Mouse (Mus musculus) thymus, postnatal 10 days (tissue): Measurements from ENCODE around the gene Igfbpl1.

ENCODE experiments used
- DNase-seq, 2 experiments: peaks; one replicate each; pipeline ENCODE4 v3.0.0; 2021; ENCODE audit warnings: low spot score in 2 of 2

Igfbpl1 gene

GRCm38 (mm10) chr4:45826275-45827040 lies at the start of gene Igfbpl1:
Igfbpl1 (minus strand) TSS chr4:45826923.
- no peak for DNase-seq

DNA sequence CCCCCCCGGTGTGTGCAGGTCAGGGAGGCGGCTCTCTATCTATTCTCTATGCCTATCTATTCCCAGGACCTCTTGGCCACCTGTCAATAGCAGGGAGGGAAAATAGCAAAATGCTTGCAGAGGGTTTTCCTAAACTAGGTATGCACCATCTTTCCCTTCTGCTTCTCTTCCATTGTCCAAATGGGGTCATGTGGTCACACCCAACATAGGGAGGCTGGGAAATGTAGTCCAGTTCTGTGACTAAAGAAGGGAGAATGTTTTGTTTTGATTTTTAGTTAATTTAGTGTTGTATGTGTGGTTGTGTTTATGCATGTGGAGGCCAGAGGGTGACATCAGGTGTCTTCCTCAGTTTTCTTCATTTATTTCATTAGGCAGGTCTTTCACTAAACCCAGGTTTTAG lies 45.4 kb upstream of the Igfbpl1 start:
- no peak for DNase-seq

- no peak for DNase-seq
These were observed 42.5 kb upstream of the Igfbpl1 start for GRCm38 (mm10) chr4:45869021-45869815.

GRCm38 (mm10) chr4:45867416-45867815 lies 40.7 kb upstream of the Igfbpl1 start:
- DNase-seq, result no peak

DNA sequence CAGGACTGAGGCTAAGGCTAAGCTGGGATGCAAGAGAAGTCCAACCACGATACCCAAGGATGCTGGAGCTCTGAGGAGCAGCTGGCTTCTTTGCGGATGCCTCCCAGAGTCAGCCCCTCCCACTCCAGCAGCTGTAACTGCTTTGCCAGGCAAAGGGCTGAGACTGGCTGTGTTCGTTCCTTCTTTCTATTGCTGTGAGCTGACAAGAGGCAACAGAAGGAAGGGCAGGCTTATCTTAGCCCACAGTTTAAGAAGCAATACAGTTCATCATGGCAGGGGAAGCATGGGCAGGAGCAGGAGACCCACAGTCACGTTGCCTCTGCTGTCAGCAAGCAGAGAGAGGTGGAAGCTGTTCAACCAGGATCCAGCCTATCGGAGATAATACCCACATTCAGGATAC lies 34.4 kb upstream of the Igfbpl1 start:
- DNase-seq, result no peak

- peak; percentile 17 to 58 for DNase-seq
These were observed 29.2 kb upstream of the Igfbpl1 start for GRCm38 (mm10) chr4:45855803-45856424.

GRCm38 (mm10) chr4:45853496-45854246 lies 26.9 kb upstream of the Igfbpl1 start:
- DNase-seq, result no peak

DNA sequence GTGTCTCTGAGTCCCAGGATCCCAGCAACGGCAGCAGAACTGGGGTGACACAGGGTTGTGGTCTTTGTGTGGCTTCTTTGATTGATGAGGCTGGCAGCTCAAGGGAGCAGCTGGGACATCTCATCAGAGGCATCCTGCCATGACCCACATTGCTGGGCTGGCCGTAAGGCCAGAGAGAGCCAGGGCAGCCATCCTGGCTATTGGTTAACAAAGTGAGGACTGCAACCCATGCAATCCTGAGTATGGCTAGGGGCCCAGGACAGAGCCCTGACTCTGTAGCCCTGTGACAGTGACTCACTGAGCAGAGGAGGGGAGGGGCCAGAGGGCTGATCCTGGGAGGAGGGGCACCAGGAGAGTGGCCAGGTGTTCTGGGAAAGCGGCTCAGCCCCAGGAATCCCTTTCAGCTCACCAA lies 24.9 kb upstream of the Igfbpl1 start:
- no peak for DNase-seq

DNA sequence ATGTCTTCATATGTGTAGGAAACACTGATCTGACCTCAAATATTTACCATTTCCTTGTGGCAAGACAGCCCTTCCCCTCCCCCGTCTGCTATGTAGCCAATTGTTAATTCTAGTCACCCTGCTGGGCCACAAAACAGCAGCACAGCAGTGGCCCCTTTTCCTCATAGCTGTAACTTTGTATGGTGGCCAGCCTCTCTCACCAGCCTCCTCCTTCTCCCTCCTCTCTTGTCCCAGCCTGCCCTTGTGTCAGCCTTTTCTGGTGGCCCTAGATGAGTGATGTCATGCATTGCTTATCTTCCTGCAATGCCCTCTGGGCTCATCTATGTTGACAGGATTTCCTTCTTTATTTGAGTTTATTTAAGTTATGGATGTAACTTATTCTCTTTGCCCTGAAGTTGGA lies 22.7 kb upstream of the Igfbpl1 start:
- DNase-seq, result no peak

DNA sequence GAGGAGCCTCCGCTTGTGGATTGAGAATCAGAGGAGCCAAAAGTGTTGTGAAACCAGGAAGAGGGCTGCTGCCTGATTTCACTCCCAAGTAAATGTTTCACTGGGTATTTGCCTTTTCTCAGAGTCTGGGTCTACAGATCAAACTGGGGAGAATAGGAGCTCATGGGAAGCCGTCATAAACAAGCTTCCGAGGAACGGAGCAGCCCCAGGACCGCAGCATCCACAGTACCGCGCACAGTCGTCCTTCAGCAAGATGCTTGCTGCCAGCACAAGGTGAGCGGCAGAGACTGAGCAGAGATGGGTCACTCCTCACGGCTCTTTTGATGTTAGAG lies 22.1 kb upstream of the Igfbpl1 start:
- DNase-seq, result no peak

DNA sequence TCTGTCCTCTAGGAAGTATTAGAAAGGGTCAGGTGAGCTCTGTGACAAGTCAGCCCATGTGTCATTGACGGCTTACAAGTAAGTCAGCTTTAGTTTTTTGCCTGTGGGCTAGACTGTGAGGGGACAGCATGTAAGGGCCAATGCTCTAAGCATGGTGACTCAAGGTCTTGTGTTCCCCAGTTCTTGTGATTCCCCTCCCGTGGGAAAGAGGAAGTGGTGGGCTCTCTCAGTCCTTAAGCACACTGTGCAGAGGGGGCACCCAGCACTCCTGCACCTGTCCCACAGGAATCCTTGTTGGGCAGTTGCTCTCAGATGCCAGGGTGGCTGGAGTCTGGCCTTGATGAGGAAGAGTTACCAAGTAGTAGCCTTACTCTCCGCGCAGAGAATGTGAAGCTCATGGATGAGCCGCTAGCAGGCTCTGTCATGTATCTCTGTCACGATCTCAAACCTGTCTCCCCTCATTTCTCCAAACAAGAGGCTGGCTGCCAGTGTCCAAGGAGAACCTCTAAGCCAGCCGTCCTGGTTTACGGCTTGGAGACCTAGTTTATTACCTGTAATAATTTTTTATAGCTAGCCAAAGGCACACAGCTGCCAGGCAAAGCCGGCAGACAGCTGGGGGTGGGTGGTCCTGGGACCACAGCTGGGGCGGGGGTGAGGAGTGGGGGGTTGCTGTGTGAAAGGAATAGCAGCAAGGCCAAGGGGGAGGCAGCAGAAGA lies 21.5 kb upstream of the Igfbpl1 start, which contains the start of gene Stra6l:
Stra6l (plus strand) TSS at position 556 of the 716 bp plus-strand sequence.
- DNase-seq, result no peak

DNA sequence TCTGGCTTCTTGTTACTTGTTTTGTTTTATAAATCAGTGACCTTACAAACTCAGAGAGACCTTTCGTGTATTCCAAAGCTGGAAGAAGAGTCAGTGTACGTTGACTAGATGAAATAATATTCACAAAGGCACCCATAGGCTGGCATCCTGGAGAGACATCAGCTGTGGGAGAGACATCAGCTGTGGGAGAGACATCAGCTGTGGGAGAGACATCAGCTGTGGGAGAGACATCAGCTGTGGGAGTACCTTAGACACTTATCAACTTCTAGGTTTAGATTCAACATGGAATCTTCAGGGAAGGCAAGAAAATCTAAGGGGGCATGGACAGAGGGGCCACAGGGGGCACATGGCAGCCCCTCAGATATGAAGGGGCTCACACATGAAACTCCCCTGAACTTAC lies 19.5 kb upstream of the Igfbpl1 start:
- DNase-seq, result no peak

DNA sequence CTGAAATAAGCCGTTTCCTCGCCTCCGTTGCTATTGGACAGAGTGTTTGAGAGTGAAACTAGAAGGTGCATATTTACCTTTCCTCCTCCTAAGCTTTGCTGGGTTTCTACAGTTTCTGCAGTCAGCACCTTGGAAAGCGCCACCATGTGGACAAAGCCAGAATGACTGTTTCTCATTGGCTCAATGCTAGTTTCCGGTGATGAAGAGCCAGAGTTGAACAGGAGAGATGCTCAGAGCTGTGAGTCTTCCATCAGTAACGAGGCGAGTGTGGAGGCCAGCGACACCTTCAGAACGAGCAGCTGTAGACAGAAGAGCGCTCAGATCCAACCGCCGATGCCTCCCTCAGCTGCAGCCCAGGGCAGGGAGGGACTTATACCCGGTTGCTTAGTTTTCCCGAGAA lies 17.6 kb upstream of the Igfbpl1 start:
- peak in 1 of 2 experiments; percentile 43 for DNase-seq

- DNase-seq, result no peak
These were observed 6.7 kb upstream of the Igfbpl1 start for GRCm38 (mm10) chr4:45833461-45833860.

DNA sequence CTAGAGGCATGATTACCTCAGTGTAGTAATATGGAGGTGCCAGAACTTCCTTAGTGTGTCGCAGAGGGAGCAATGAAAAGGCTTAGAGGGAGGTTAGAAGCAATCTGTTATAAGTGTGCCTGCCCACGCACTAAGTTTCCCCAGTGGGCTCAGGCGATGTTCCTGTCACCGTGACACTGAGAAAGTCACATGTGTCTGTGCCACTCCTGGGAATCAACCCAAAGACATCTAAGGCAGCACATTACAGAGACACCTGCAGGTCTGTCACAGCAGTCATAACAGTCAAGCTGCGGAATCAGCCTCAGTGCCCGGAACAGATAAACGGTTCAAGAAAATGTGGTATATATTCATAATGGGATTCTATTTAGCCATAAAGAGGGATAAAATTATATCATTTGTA lies 5.3 kb upstream of the Igfbpl1 start:
- DNase-seq, result no peak

- DNase-seq, result no peak
These were observed 3.4 kb upstream of the Igfbpl1 start for GRCm38 (mm10) chr4:45829907-45830759.

GRCm38 (mm10) chr4:45824761-45825556 lies 1.8 kb downstream of the Igfbpl1 start:
- no peak for DNase-seq

DNA sequence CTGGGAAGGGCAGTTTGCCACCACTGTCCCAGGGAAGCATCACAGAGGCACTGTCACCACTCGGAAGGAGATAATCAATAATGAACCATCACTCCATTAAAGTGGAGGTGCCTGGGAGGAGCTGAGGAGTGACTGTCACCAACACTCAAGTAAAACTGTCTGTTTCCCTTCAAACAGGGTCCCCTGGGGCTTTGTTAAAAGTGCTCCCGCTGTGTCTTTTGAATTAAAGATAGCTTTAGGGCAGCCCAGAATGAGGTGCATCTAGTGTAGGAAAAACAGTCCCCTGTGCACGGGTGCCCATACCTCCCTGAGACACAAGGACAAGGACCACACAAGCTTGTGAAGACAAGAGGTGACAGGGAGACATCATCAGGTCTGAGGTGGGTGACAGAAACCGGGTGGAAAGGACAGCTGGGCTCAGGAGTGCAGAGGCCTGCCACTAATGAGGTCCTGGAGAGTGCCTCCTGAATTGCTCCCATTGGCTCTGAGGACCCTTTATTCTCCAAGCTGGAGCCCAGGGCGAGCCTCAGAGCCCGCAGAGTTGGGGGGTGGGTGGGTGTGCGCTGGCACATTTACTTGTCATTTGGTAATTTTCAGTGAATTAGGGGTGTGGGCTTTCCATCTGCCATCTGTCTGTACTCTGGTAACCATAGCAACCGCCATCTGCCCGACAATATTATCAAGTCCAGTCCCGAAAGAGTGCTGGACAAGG lies 2.5 kb downstream of the Igfbpl1 start:
- DNase-seq, result no peak
